Mouse (Mus musculus): ENCODE measurements around the gene 4930568D16Rik. TPM values are rescaled to one million over a fixed set of nuclear protein-coding genes. Genes with fewer than 3 reads are reported as not detected.

The 4930568D16Rik gene
- polyA plus RNA-seq, 2 experiments from 2014 or later: not detected

Other genes starting within 250 kb of the 4930568D16Rik start
- gene Rab14, start 166.6 kb downstream of the 4930568D16Rik start, polyA plus RNA-seq (2017; shearing (Covaris generic)): 100 to 1,000 TPM in 1 of 2 experiments, 10 to 100 TPM in 1; 90.7 to 129 TPM
- gene Gsn, start 111.3 kb downstream of the 4930568D16Rik start, polyA plus RNA-seq (2017; shearing (Covaris generic)): 10 to 100 TPM; 27.2 to 28.3 TPM
- gene Stom, start 30.8 kb downstream of the 4930568D16Rik start, polyA plus RNA-seq (2017; shearing (Covaris generic)): 1 to 10 TPM; 2.7 to 4.0 TPM
- gene 4930402F06Rik, start 29.4 kb upstream of the 4930568D16Rik start, polyA plus RNA-seq (2017; shearing (Covaris generic)): not detected
- gene Ggta1, start 95.5 kb upstream of the 4930568D16Rik start, polyA plus RNA-seq (2017; shearing (Covaris generic)): 10 to 100 TPM; 19.3 to 23.3 TPM
- under 1 TPM; 0.26 to 0.68 TPM for gene Dab2ip, start 190.5 kb upstream of the 4930568D16Rik start, polyA plus RNA-seq (2017; shearing (Covaris generic))